16 mouse cellular contexts compared by ENCODE assay signal in genomic region chr11:118096736-118097135, GRCm38 (mm10).
"Had no signal": no experiment of that assay in that cellular context is flagged by ENCODE, and none has a peak within 500 bp of the region (broad histone marks: within the 10 kb centered on the region; RNA-seq: fewer than 3 reads in every experiment).

No protein-coding gene starts in this region.

- DNase-seq: retina, postnatal 1 day; right cerebral cortex, adult 18-20 months; right cerebral cortex, postnatal 14 days; right cerebral cortex, postnatal 25 days; right cerebral cortex, postnatal 4 days; spleen, adult 18-20 months; thymus, adult 18-20 months; thymus, adult 2 months; thymus, postnatal 14 days; thymus, postnatal 25 days; thymus, postnatal 36 days; thymus, postnatal 4 days had no signal

- H3K4me1 ChIP-seq: neural tube, embryonic 13.5 days; neural tube, embryonic 15.5 days; stomach, embryonic 15.5 days had no signal

- H3K9me3 ChIP-seq: neural tube, embryonic 13.5 days; neural tube, embryonic 15.5 days; stomach, embryonic 15.5 days had no signal

- H3K4me2 ChIP-seq: neural tube, embryonic 13.5 days; neural tube, embryonic 15.5 days; stomach, embryonic 15.5 days had no signal

- H3K4me3 ChIP-seq: neural tube, embryonic 13.5 days; neural tube, embryonic 15.5 days; stomach, embryonic 15.5 days had no signal

- H3K9ac ChIP-seq: neural tube, embryonic 13.5 days; neural tube, embryonic 15.5 days; stomach, embryonic 15.5 days had no signal

- H3K36me3 ChIP-seq: neural tube, embryonic 13.5 days; neural tube, embryonic 15.5 days; stomach, embryonic 15.5 days had no signal

- H3K27me3 ChIP-seq: neural tube, embryonic 13.5 days; neural tube, embryonic 15.5 days; stomach, embryonic 15.5 days had no signal

- H3K27ac ChIP-seq: neural tube, embryonic 13.5 days; neural tube, embryonic 15.5 days; stomach, embryonic 15.5 days; stomach, postnatal 0 days had no signal
